ENCODE assay signal across 8 mouse cellular contexts in genomic region chr9:21225415-21225758, GRCm38 (mm10). TPM values are rescaled to one million over a fixed set of nuclear protein-coding genes. Genes with fewer than 3 reads are reported as not detected.
DNase-seq lines count a peak whose midpoint lies in the region; ATAC-seq and TF ChIP-seq lines count a peak whose summit lies in the region.

No protein-coding gene starts in this region.

- H3K9me3 ChIP-seq in kidney, postnatal 0 days (replicated peaks; ENCODE audit: low read length) = no peaks in the 10 kb centered on the region
- no peaks in the 10 kb centered on the region for H3K9me3 ChIP-seq in embryonic facial prominence, embryonic 13.5 days
- no peaks in the 10 kb centered on the region for H3K9me3 ChIP-seq in intestine, embryonic 15.5 days
- no peaks in the 10 kb centered on the region for H3K9me3 ChIP-seq in midbrain, postnatal 0 days (ENCODE audit: low read length)

- peak overlapping the region; percentile 14; the same call in 1 of the 2 replicates for H3K27ac ChIP-seq in kidney, postnatal 0 days
- no peak overlapping the region for H3K27ac ChIP-seq in embryonic facial prominence, embryonic 13.5 days
- peak overlapping the region; percentile 87 for H3K27ac ChIP-seq in intestine, embryonic 15.5 days
- H3K27ac ChIP-seq in midbrain, postnatal 0 days (ENCODE audit: low read depth, low read length) = no peak overlapping the region

- intact Hi-C loops in left cerebral cortex, postnatal 14 days (cut with DNase I) = no loop called here

- H3K4me2 ChIP-seq in kidney, postnatal 0 days (ENCODE audit: low read length) = peak overlapping the region; percentile 47
- peak overlapping the region; percentile 56 for H3K4me2 ChIP-seq in embryonic facial prominence, embryonic 13.5 days
- H3K4me2 ChIP-seq in intestine, embryonic 15.5 days (replicated peaks) = peak overlapping the region; percentile 54
- H3K4me2 ChIP-seq in midbrain, postnatal 0 days (ENCODE audit: low read depth, low read length, poor library complexity, severe bottlenecking) = peak overlapping the region; percentile 33

- peaks cover 15% of the 10 kb centered on the region; the same call in 1 of the 2 replicates for H3K4me1 ChIP-seq in kidney, postnatal 0 days (replicated peaks; ENCODE audit: insufficient read depth, low read length)
- peaks cover 18% of the 10 kb centered on the region for H3K4me1 ChIP-seq in embryonic facial prominence, embryonic 13.5 days
- H3K4me1 ChIP-seq in intestine, embryonic 15.5 days (replicated peaks) = peaks cover 15% of the 10 kb centered on the region
- H3K4me1 ChIP-seq in midbrain, postnatal 0 days (ENCODE audit: insufficient read depth, low read length) = peaks cover 2% of the 10 kb centered on the region; the same call in 1 of the 2 replicates

- DNase-seq in kidney, postnatal 0 days (ENCODE audit: low spot score) = no peak
- DNase-seq in kidney, postnatal 10 days = no peak
- no peak for DNase-seq in midbrain, postnatal 0 days (ENCODE audit: low spot score)
- no peak for DNase-seq in left cerebral cortex, postnatal 14 days (ENCODE audit: low spot score in 2 of 2)
- DNase-seq in embryo, embryonic 11 days = no peak
- no peak for DNase-seq in gastrocnemius, adult 18-20 months (ENCODE audit: low spot score)

- no peaks in the 10 kb centered on the region for H3K36me3 ChIP-seq in kidney, postnatal 0 days (ENCODE audit: insufficient read depth, low read length)
- peaks cover 18% of the 10 kb centered on the region for H3K36me3 ChIP-seq in embryonic facial prominence, embryonic 13.5 days
- peaks cover 12% of the 10 kb centered on the region; the same call in 1 of the 2 replicates for H3K36me3 ChIP-seq in intestine, embryonic 15.5 days
- peaks cover 11% of the 10 kb centered on the region for H3K36me3 ChIP-seq in midbrain, postnatal 0 days (ENCODE audit: insufficient read depth, low read length)

- H3K4me3 ChIP-seq in kidney, postnatal 0 days (replicated peaks; ENCODE audit: low read depth, low read length) = peak overlapping the region; percentile 8
- peak overlapping the region; percentile 32 for H3K4me3 ChIP-seq in embryonic facial prominence, embryonic 13.5 days
- peak overlapping the region; percentile 32 for H3K4me3 ChIP-seq in intestine, embryonic 15.5 days (replicated peaks)
- no peak overlapping the region for H3K4me3 ChIP-seq in midbrain, postnatal 0 days (ENCODE audit: low read depth, low read length)

- no peak; the same call in 1 of the 2 replicates for ATAC-seq in kidney, postnatal 0 days (replicated peaks; ENCODE audit: low FRiP score, low read depth)
- no peak for ATAC-seq in embryonic facial prominence, embryonic 13.5 days (ENCODE audit: insufficient number of reproducible peaks, insufficient read depth, low FRiP score, low TSS enrichment, low read depth)
- ATAC-seq in intestine, embryonic 15.5 days = no peak
- ATAC-seq in midbrain, postnatal 0 days (ENCODE audit: low FRiP score) = no peak

- no peak for TF ChIP-seq CTCF in kidney, postnatal 0 days (IDR thresholded peaks at IDR 0.05; ENCODE audit: low read depth)
- TF ChIP-seq CTCF in midbrain, postnatal 0 days (IDR thresholded peaks at IDR 0.05) = no peak

- 5% methylated on average over 7 of the region's 7 CpGs for WGBS in kidney, postnatal 0 days
- 25% methylated on average over 7 of the region's 7 CpGs for WGBS in embryonic facial prominence, embryonic 13.5 days
- WGBS in intestine, embryonic 15.5 days = 7% methylated on average over 7 of the region's 7 CpGs
- 18% methylated on average over 7 of the region's 7 CpGs for WGBS in midbrain, postnatal 0 days

- no peak overlapping the region for H3K9ac ChIP-seq in kidney, postnatal 0 days (ENCODE audit: low read depth, low read length)
- H3K9ac ChIP-seq in embryonic facial prominence, embryonic 13.5 days = 0 out of 2 replicates have a peak overlapping the region, but pooled peaks have one; percentile 59
- peak overlapping the region; percentile 6; the same call in 1 of the 2 replicates for H3K9ac ChIP-seq in intestine, embryonic 15.5 days
- H3K9ac ChIP-seq in midbrain, postnatal 0 days (replicated peaks; ENCODE audit: low read length, poor library complexity, severe bottlenecking) = no peak overlapping the region

- no peaks in the 10 kb centered on the region for H3K27me3 ChIP-seq in kidney, postnatal 0 days (ENCODE audit: insufficient read depth, low read length)
- H3K27me3 ChIP-seq in embryonic facial prominence, embryonic 13.5 days = 0 out of 2 replicates have a peak, but pooled peaks cover 6% of the 10 kb centered on the region
- no peaks in the 10 kb centered on the region for H3K27me3 ChIP-seq in intestine, embryonic 15.5 days (replicated peaks)
- H3K27me3 ChIP-seq in midbrain, postnatal 0 days (ENCODE audit: insufficient read depth, low read length) = no peaks in the 10 kb centered on the region

RNA-seq across cellular contexts. Expression of gene Keap1, which starts 13.8 kb away (rescaled TPM):
- polyA plus RNA-seq in kidney, postnatal 0 days (2015; fragmentation: Nextera tagmentation; extraction: Ambion mirVana) = 49.3 and 50.8 TPM in 2 replicates
- polyA plus RNA-seq in embryonic facial prominence, embryonic 13.5 days (2015; fragmentation: Nextera tagmentation; extraction: Ambion mirVana) = 65.2 and 70.7 TPM in 2 replicates
- 55.8 and 59.8 TPM in 2 replicates for polyA plus RNA-seq in intestine, embryonic 15.5 days (2015; fragmentation: Nextera tagmentation; extraction: Ambion mirVana)
- total RNA-seq in midbrain, postnatal 0 days (2014; rRNA removed) = 72.5 and 89.7 TPM in 2 replicates
- 60.6 and 67.7 TPM in 2 replicates for polyA plus RNA-seq in midbrain, postnatal 0 days (2015; fragmentation: Nextera tagmentation; extraction: Ambion mirVana)
- 10 to 100 TPM; 47.2 to 50.5 TPM for total RNA-seq in left cerebral cortex, postnatal 14 days (2021)
- total RNA-seq in gastrocnemius, adult 18-20 months (2021) = 10 to 100 TPM; 50.8 to 51.5 TPM

RNA-seq across cellular contexts. Expression of gene S1pr5, which starts 22.9 kb away (rescaled TPM):
- polyA plus RNA-seq in kidney, postnatal 0 days (2015; fragmentation: Nextera tagmentation; extraction: Ambion mirVana) = 0.11 TPM in 1 of 2 replicates, not detected in the other
- 0.21 and 0.58 TPM in 2 replicates for polyA plus RNA-seq in embryonic facial prominence, embryonic 13.5 days (2015; fragmentation: Nextera tagmentation; extraction: Ambion mirVana)
- not detected in 2 replicates for polyA plus RNA-seq in intestine, embryonic 15.5 days (2015; fragmentation: Nextera tagmentation; extraction: Ambion mirVana)
- 4.2 and 5.2 TPM in 2 replicates for total RNA-seq in midbrain, postnatal 0 days (2014; rRNA removed)
- polyA plus RNA-seq in midbrain, postnatal 0 days (2015; fragmentation: Nextera tagmentation; extraction: Ambion mirVana) = 2.7 and 2.9 TPM in 2 replicates
- 1 to 10 TPM; 3.4 to 5.2 TPM for total RNA-seq in left cerebral cortex, postnatal 14 days (2021)
- total RNA-seq in gastrocnemius, adult 18-20 months (2021) = under 1 TPM; 0.09 to 0.12 TPM

RNA-seq across cellular contexts. Expression of gene Atg4d, which starts 39.7 kb away (rescaled TPM):
- polyA plus RNA-seq in kidney, postnatal 0 days (2015; fragmentation: Nextera tagmentation; extraction: Ambion mirVana) = 51.7 and 52.9 TPM in 2 replicates
- 33.3 and 35.4 TPM in 2 replicates for polyA plus RNA-seq in embryonic facial prominence, embryonic 13.5 days (2015; fragmentation: Nextera tagmentation; extraction: Ambion mirVana)
- polyA plus RNA-seq in intestine, embryonic 15.5 days (2015; fragmentation: Nextera tagmentation; extraction: Ambion mirVana) = 50.0 and 55.1 TPM in 2 replicates
- total RNA-seq in midbrain, postnatal 0 days (2014; rRNA removed) = 20.3 and 26.6 TPM in 2 replicates
- polyA plus RNA-seq in midbrain, postnatal 0 days (2015; fragmentation: Nextera tagmentation; extraction: Ambion mirVana) = 26.3 and 32.6 TPM in 2 replicates
- total RNA-seq in left cerebral cortex, postnatal 14 days (2021) = 10 to 100 TPM; 35.3 to 37.5 TPM
- 10 to 100 TPM; 64.7 to 67.6 TPM for total RNA-seq in gastrocnemius, adult 18-20 months (2021)

RNA-seq across cellular contexts. Expression of gene Pde4a, which starts 59.9 kb away (rescaled TPM):
- 8.2 and 8.3 TPM in 2 replicates for polyA plus RNA-seq in kidney, postnatal 0 days (2015; fragmentation: Nextera tagmentation; extraction: Ambion mirVana)
- polyA plus RNA-seq in embryonic facial prominence, embryonic 13.5 days (2015; fragmentation: Nextera tagmentation; extraction: Ambion mirVana) = 4.9 and 6.1 TPM in 2 replicates
- 6.0 and 6.8 TPM in 2 replicates for polyA plus RNA-seq in intestine, embryonic 15.5 days (2015; fragmentation: Nextera tagmentation; extraction: Ambion mirVana)
- 40.7 and 46.5 TPM in 2 replicates for total RNA-seq in midbrain, postnatal 0 days (2014; rRNA removed)
- 59.8 and 63.8 TPM in 2 replicates for polyA plus RNA-seq in midbrain, postnatal 0 days (2015; fragmentation: Nextera tagmentation; extraction: Ambion mirVana)
- total RNA-seq in left cerebral cortex, postnatal 14 days (2021) = 10 to 100 TPM; 76.2 to 79.6 TPM
- total RNA-seq in gastrocnemius, adult 18-20 months (2021) = 10 to 100 TPM; 45.0 to 52.4 TPM

Comparison
In these comparisons a context has a peak if more than half of its experiments do, and no peak if none do; other contexts are left out.
1. H3K27ac ChIP-seq: peak in kidney, postnatal 0 days (single experiment) and intestine, embryonic 15.5 days (single experiment); none in embryonic facial prominence, embryonic 13.5 days (single experiment) and midbrain, postnatal 0 days (single experiment).
2. H3K9ac ChIP-seq: peak in embryonic facial prominence, embryonic 13.5 days (single experiment) and intestine, embryonic 15.5 days (single experiment); none in kidney, postnatal 0 days (single experiment) and midbrain, postnatal 0 days (single experiment).
3. Peak in every context shown above with its lines, with median percentiles within 50 percentile points of each other: H3K4me2 ChIP-seq.